Mouse (Mus musculus): ENCODE results near the gene Smcr8.

DNA sequence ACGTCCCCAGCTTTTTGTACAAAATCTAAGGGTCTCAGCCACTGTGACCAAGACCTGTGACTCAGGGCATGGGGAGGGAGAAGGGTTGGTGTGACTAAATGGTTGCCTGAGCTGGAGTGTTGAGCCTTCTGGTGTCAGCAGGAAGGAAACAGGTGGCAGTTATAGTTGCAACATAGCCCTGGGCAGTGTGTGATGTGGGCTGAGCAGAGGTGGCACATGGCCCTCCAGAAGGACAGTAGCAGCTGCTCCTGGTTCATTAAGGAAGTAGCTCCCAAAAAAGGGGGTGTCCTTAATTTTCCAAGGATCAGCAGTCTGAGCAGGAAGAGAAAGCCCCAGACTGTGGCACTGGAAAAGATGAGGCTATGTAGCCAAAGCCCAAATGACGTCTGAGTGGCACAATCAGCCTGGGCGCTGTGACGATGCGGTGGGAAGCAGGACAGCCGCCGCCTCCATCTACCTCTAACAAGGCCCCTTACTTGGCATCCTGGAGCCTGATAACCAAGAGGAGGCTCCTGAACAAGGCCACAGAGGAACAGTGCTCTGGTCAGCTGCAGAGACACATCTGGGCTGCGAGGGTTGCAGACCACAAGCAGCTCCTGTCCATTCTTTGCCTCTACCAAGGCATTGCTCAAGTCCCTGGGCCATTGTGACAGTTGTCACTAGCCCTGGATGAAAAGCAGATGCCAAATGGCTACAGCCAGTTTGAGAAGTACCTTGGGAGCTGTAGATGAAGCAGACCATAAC lies 7.0 kb downstream of the Smcr8 start:
- TF ChIP-seq ZNF384 (IDR thresholded peaks at IDR 0.05; ENCODE audit: low read depth, low read length) (no peak), CHD2 (IDR thresholded peaks at IDR 0.05; ENCODE audit: low read depth, low read length) (no peak), ZC3H11A (IDR thresholded peaks at IDR 0.05; ENCODE audit: borderline replicate concordance, low read depth, low read length) (no peak), HCFC1 (IDR thresholded peaks at IDR 0.05; ENCODE audit: borderline replicate concordance, insufficient read depth, low read length) (no peak), MAFK (IDR thresholded peaks at IDR 0.05; ENCODE audit: insufficient read depth, low read depth, low read length) (no peak)

Measured in ES-E14 (cell line).